Mouse (Mus musculus) forebrain, embryonic 10.5 days (tissue): ENCODE measurements at regions not wholly inside any gene's neighbourhood (a gene's known extent, or its start where the extent isn't known, plus 50 kb on each side); places are given as distances from the start of the nearest gene placed in this dataset.
"Not testable (repeated sequence)": the region's sequence is repeated elsewhere in the genome, so short reads cannot be mapped to it uniquely, and the experiment has no call there.

ENCODE experiments used
- DNase-seq: peaks from one replicate; pipeline ENCODE4 v3.0.0-alpha.2; 2017; ENCODE audit warnings: low spot score; ENCODE audit errors: extremely low spot score
- H3K27ac ChIP-seq: fragments of 300-500 bp; sonication (generic); 2 replicates; pipeline ENCODE4 v1.5.1; 2016; ENCODE audit warnings: mild to moderate bottlenecking
- H3K27me3 ChIP-seq: fragments of 300-500 bp; sonication (generic); 2 replicates; pipeline ENCODE4 v1.6.1; 2016; ENCODE audit warnings: mild to moderate bottlenecking; ENCODE audit not compliant: poor library complexity, severe bottlenecking
- H3K36me3 ChIP-seq: fragments of 300-500 bp; sonication (generic); replicated peaks from 2 replicates; pipeline ENCODE4 v1.6.1; 2016; ENCODE audit warnings: mild to moderate bottlenecking, moderate library complexity
- H3K4me1 ChIP-seq: fragments of 300-500 bp; sonication (generic); 2 replicates; pipeline ENCODE4 v1.6.1; 2016
- H3K4me3 ChIP-seq: fragments of 300-500 bp; sonication (generic); 2 replicates; pipeline ENCODE4 v1.5.1; 2016; ENCODE audit warnings: mild to moderate bottlenecking, moderate library complexity
- H3K9me3 ChIP-seq: fragments of 300-500 bp; sonication (generic); 2 replicates; pipeline ENCODE4 v1.6.1; 2016; ENCODE audit warnings: mild to moderate bottlenecking, moderate library complexity
- WGBS: fragments of 180-500 bp; shearing (Covaris S2); methylation state at CpG from one replicate; pipeline ENCODE4 v1.1.7; 2016; 5-methylcytosine and 5-hydroxymethylcytosine counted together

- WGBS: 86% methylated on average over 7 of the region's 7 CpGs
- no peak overlapping the region for H3K4me3 ChIP-seq
- H3K9me3 ChIP-seq: no peaks in the 10 kb centered on the region
- no peak for DNase-seq
- peaks cover 14% of the 10 kb centered on the region for H3K4me1 ChIP-seq
- peaks cover 11% of the 10 kb centered on the region; the same call in 1 of the 2 replicates for H3K27me3 ChIP-seq
- no peak overlapping the region for H3K27ac ChIP-seq
- no peaks in the 10 kb centered on the region for H3K36me3 ChIP-seq
These were observed 476.1 kb upstream of the Cdh5 start for GRCm38 (mm10) chr8:103625166-103625890.

GRCm38 (mm10) chr8:103626446-103626845, 475.0 kb upstream of the Cdh5 start:
- WGBS: 87% methylated on average over 4 of the region's 4 CpGs
- Histone ChIP-seq H3K9me3 (no peaks in the 10 kb centered on the region), H3K27me3 (peaks cover 11% of the 10 kb centered on the region; the same call in 1 of the 2 replicates), H3K4me3 (no peak overlapping the region), H3K4me1 (peaks cover 14% of the 10 kb centered on the region), H3K36me3 (no peaks in the 10 kb centered on the region), H3K27ac (no peak overlapping the region)
- no peak for DNase-seq

GRCm38 (mm10) chr8:103632543-103632942, 468.9 kb upstream of the Cdh5 start:
- Histone ChIP-seq H3K9me3 (no peaks in the 10 kb centered on the region), H3K4me3 (no peak overlapping the region), H3K36me3 (no peaks in the 10 kb centered on the region), H3K27me3 (no peaks in the 10 kb centered on the region), H3K4me1 (0 out of 2 replicates have a peak, but pooled peaks cover 5% of the 10 kb centered on the region), H3K27ac (no peak overlapping the region)
- 90% methylated on average over 6 of the region's 6 CpGs for WGBS
- peak; percentile 6 for DNase-seq

GRCm38 (mm10) chr8:103634951-103635350, 466.5 kb upstream of the Cdh5 start:
- Histone ChIP-seq H3K36me3 (no peaks in the 10 kb centered on the region), H3K4me3 (no peak overlapping the region), H3K27me3 (no peaks in the 10 kb centered on the region), H3K27ac (no peak overlapping the region), H3K9me3 (no peaks in the 10 kb centered on the region), H3K4me1 (0 out of 2 replicates have a peak, but pooled peaks cover 5% of the 10 kb centered on the region)
- DNase-seq: no peak
- WGBS: 82% methylated on average over 14 of the region's 14 CpGs

- no peaks in the 10 kb centered on the region for H3K36me3 ChIP-seq
- H3K9me3 ChIP-seq: no peaks in the 10 kb centered on the region
- WGBS: 93% methylated on average over 2 of the region's 2 CpGs
- no peak for DNase-seq
- H3K27me3 ChIP-seq: no peaks in the 10 kb centered on the region
- H3K4me3 ChIP-seq: no peak overlapping the region
- H3K27ac ChIP-seq: no peak overlapping the region
- no peaks in the 10 kb centered on the region for H3K4me1 ChIP-seq
These were observed 457.8 kb upstream of the Cdh5 start for GRCm38 (mm10) chr8:103643621-103644020.

GRCm38 (mm10) chr8:103644106-103644505, 457.3 kb upstream of the Cdh5 start:
- Histone ChIP-seq H3K9me3 (no peaks in the 10 kb centered on the region), H3K27me3 (no peaks in the 10 kb centered on the region), H3K4me3 (no peak overlapping the region), H3K4me1 (no peaks in the 10 kb centered on the region), H3K36me3 (no peaks in the 10 kb centered on the region), H3K27ac (no peak overlapping the region)
- 86% methylated on average over 6 of the region's 6 CpGs for WGBS
- DNase-seq: no peak

GRCm38 (mm10) chr8:103644845-103645244, 456.6 kb upstream of the Cdh5 start:
- WGBS: 91% methylated on average over 3 of the region's 3 CpGs
- no peaks in the 10 kb centered on the region for H3K27me3 ChIP-seq
- no peak for DNase-seq
- no peak overlapping the region for H3K27ac ChIP-seq
- no peaks in the 10 kb centered on the region for H3K9me3 ChIP-seq
- no peak overlapping the region for H3K4me3 ChIP-seq
- no peaks in the 10 kb centered on the region for H3K36me3 ChIP-seq
- no peaks in the 10 kb centered on the region for H3K4me1 ChIP-seq

GRCm38 (mm10) chr8:103664796-103665195, 436.6 kb upstream of the Cdh5 start:
- Histone ChIP-seq H3K27ac (no peak overlapping the region), H3K27me3 (no peaks in the 10 kb centered on the region), H3K36me3 (no peaks in the 10 kb centered on the region), H3K9me3 (peaks cover 2% of the 10 kb centered on the region; the same call in 1 of the 2 replicates), H3K4me1 (no peaks in the 10 kb centered on the region), H3K4me3 (no peak overlapping the region)
- DNase-seq: no peak
- WGBS: 83% methylated on average over 1 of the region's 1 CpGs

GRCm38 (mm10) chr8:103686233-103686632, 415.2 kb upstream of the Cdh5 start:
- 87% methylated on average over 5 of the region's 5 CpGs for WGBS
- DNase-seq: not testable (repeated sequence)

GRCm38 (mm10) chr8:103690438-103690837, 411.0 kb upstream of the Cdh5 start:
- 87% methylated on average over 1 of the region's 1 CpGs for WGBS
- Histone ChIP-seq H3K27ac (no peak overlapping the region), H3K4me1 (no peaks in the 10 kb centered on the region; the same call in 1 of the 2 replicates), H3K9me3 (no peaks in the 10 kb centered on the region), H3K4me3 (no peak overlapping the region), H3K36me3 (no peaks in the 10 kb centered on the region), H3K27me3 (no peaks in the 10 kb centered on the region)
- no peak for DNase-seq

More at GRCm38 (mm10) chr8:103686233-103686632, 415.2 kb upstream of the Cdh5 start:
- H3K4me3 ChIP-seq, H3K4me1 ChIP-seq, H3K27ac ChIP-seq, H3K9me3 ChIP-seq, H3K36me3 ChIP-seq, H3K27me3 ChIP-seq: not testable (repeated sequence)

- H3K4me1 ChIP-seq: no peaks in the 10 kb centered on the region; the same call in 1 of the 2 replicates
- H3K27ac ChIP-seq: no peak overlapping the region
- H3K9me3 ChIP-seq: no peaks in the 10 kb centered on the region; the same call in 1 of the 2 replicates
- no peaks in the 10 kb centered on the region for H3K27me3 ChIP-seq
- no peak for DNase-seq
- H3K36me3 ChIP-seq: no peaks in the 10 kb centered on the region
- H3K4me3 ChIP-seq: no peak overlapping the region
- 93% methylated on average over 8 of the region's 8 CpGs for WGBS
These were observed 407.9 kb upstream of the Cdh5 start for GRCm38 (mm10) chr8:103693531-103693930.

GRCm38 (mm10) chr8:103694331-103694891, 407.0 kb upstream of the Cdh5 start:
- no peak for DNase-seq

GRCm38 (mm10) chr8:103699016-103699520, 402.4 kb upstream of the Cdh5 start:
- no peaks in the 10 kb centered on the region for H3K36me3 ChIP-seq
- 88% methylated on average over 1 of the region's 1 CpGs for WGBS

More at GRCm38 (mm10) chr8:103694331-103694891, 407.0 kb upstream of the Cdh5 start:
- WGBS: 85% methylated on average over 7 of the region's 7 CpGs
- Histone ChIP-seq H3K4me1 (no peaks in the 10 kb centered on the region; the same call in 1 of the 2 replicates), H3K27me3 (no peaks in the 10 kb centered on the region), H3K4me3 (no peak overlapping the region), H3K27ac (no peak overlapping the region), H3K9me3 (no peaks in the 10 kb centered on the region; the same call in 1 of the 2 replicates), H3K36me3 (no peaks in the 10 kb centered on the region)

More at GRCm38 (mm10) chr8:103699016-103699520, 402.4 kb upstream of the Cdh5 start:
- Histone ChIP-seq H3K4me3 (no peak overlapping the region), H3K27ac (no peak overlapping the region), H3K4me1 (no peaks in the 10 kb centered on the region; the same call in 1 of the 2 replicates), H3K27me3 (no peaks in the 10 kb centered on the region), H3K9me3 (no peaks in the 10 kb centered on the region; the same call in 1 of the 2 replicates)
- DNase-seq: no peak
